Mouse (Mus musculus) lung, adult 2 months (tissue): Measurements from ENCODE around the gene Tmem200c.

ENCODE experiments used
- CTCF ChIP-seq: fragments of 200-500 bp; IDR thresholded peaks from 2 replicates; pipeline ENCODE4 v1.5.1; 2011; ENCODE audit warnings: mild to moderate bottlenecking, low read length, control low read depth; ENCODE audit not compliant: insufficient read depth
- POLR2A ChIP-seq: fragments of 200-500 bp; IDR thresholded peaks from 2 replicates; pipeline ENCODE4 v1.6.1; 2011; ENCODE audit warnings: low read depth, mild to moderate bottlenecking, control low read depth, low read length, borderline replicate concordance; ENCODE audit errors: extremely low read depth

- TF ChIP-seq CTCF (no peak), POLR2A (no peak)
These were observed 13.6 kb downstream of the Tmem200c start for GRCm38 (mm10) chr17:68839888-68840571.
